Comparison of ENCODE assay signal across 13 mouse cellular contexts in the genomic region with DNA sequence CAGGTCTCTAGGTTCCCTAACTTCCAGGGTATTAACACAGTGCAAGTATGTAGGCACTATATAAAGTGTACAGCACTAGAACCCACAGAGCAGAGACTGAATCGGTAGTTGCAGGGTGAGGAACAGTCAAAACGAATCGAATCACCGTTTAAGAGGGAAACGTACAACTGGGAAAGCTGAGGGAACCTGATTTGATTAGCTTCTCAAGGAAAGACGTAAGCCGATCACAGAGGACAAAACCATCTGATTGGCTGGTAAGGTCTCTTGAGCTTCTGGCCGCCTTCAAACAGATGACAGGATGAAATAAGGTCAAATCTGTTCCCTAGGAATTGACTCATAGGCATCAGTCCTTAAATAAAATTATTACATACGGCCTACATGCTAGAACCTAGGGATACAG.
DNase-seq lines count a peak whose midpoint lies in the region; ATAC-seq and TF ChIP-seq lines count a peak whose summit lies in the region.
"Had no signal": no experiment of that assay in that cellular context is flagged by ENCODE, and none has a peak within 500 bp of the region (broad histone marks: within the 10 kb centered on the region; RNA-seq: fewer than 3 reads in every experiment).

No protein-coding gene starts in this region.

- peaks cover 37% of the 10 kb centered on the region for H3K4me1 ChIP-seq in kidney, embryonic 16.5 days (ENCODE audit: insufficient read depth, low read length)
- H3K4me1 ChIP-seq in intestine, embryonic 15.5 days (replicated peaks), result peaks cover 18% of the 10 kb centered on the region

- intact Hi-C loops in gastrocnemius, adult 2 months (cut with DNase I), result loop anchor here (5.0 kb wide), 1 partner anchor 218 kb away; no protein-coding TSS in a partner anchor

- 0 out of 2 replicates have a peak overlapping the region, but pooled peaks have one; percentile 19 for H3K4me2 ChIP-seq in kidney, embryonic 16.5 days (replicated peaks; ENCODE audit: low read depth, low read length)
- no peak overlapping the region; the same call in 1 of the 2 replicates for H3K4me2 ChIP-seq in intestine, embryonic 15.5 days (replicated peaks)
- H3K4me2 ChIP-seq: heart, embryonic 12.5 days had no signal

- no peaks in the 10 kb centered on the region for H3K36me3 ChIP-seq in kidney, embryonic 16.5 days (ENCODE audit: insufficient read depth, low read length)
- H3K36me3 ChIP-seq in intestine, embryonic 15.5 days, result no peaks in the 10 kb centered on the region
- H3K36me3 ChIP-seq: heart, embryonic 12.5 days had no signal

- H3K4me3 ChIP-seq in gastrocnemius, adult 2 months, result no peak overlapping the region
- no peak overlapping the region for H3K4me3 ChIP-seq in kidney, embryonic 16.5 days (ENCODE audit: low read length)
- H3K4me3 ChIP-seq in intestine, embryonic 15.5 days (replicated peaks), result no peak overlapping the region
- H3K4me3 ChIP-seq: heart, embryonic 12.5 days had no signal

- no peak for TF ChIP-seq CTCF in gastrocnemius, adult 2 months (IDR thresholded peaks at IDR 0.05)

- no peak for ATAC-seq in kidney, embryonic 16.5 days (ENCODE audit: low FRiP score, low TSS enrichment)
- no peak for ATAC-seq in intestine, embryonic 15.5 days
- ATAC-seq: midbrain, embryonic 16.5 days had no signal

- WGBS in kidney, embryonic 16.5 days, result 64% methylated on average over 9 of the region's 9 CpGs
- WGBS in intestine, embryonic 15.5 days, result 71% methylated on average over 9 of the region's 9 CpGs

- DNase-seq in gastrocnemius, adult 2 months, result no peak
- DNase-seq in gastrocnemius, adult 8-10 months (ENCODE audit: low spot score in 2 of 2), result no peak
- DNase-seq in kidney, postnatal 14 days, result no peak
- DNase-seq in MN1 (ENCODE audit: low spot score), result peak; percentile 64
- DNase-seq in frontal cortex, postnatal 14 days (ENCODE audit: low spot score in 2 of 2), result no peak
- DNase-seq in embryo, embryonic 10.5 days (ENCODE audit: low spot score), result no peak
- DNase-seq: cerebellum, adult 11-12 months; lung, postnatal 14 days; thymus, postnatal 4 days had no signal

- no peaks in the 10 kb centered on the region for H3K9me3 ChIP-seq in kidney, embryonic 16.5 days (ENCODE audit: low read length)
- H3K9me3 ChIP-seq in intestine, embryonic 15.5 days, result no peaks in the 10 kb centered on the region
- H3K9me3 ChIP-seq: heart, embryonic 12.5 days had no signal

- H3K27me3 ChIP-seq in kidney, embryonic 16.5 days (ENCODE audit: insufficient read depth, low read length), result no peaks in the 10 kb centered on the region
- H3K27me3 ChIP-seq in intestine, embryonic 15.5 days (replicated peaks), result no peaks in the 10 kb centered on the region
- H3K27me3 ChIP-seq: heart, embryonic 12.5 days had no signal

- peak overlapping the region; percentile 67 for H3K27ac ChIP-seq in gastrocnemius, adult 2 months
- peak overlapping the region; percentile 75 for H3K27ac ChIP-seq in kidney, embryonic 16.5 days (ENCODE audit: low read length)
- H3K27ac ChIP-seq in intestine, embryonic 15.5 days, result 0 out of 2 replicates have a peak overlapping the region, but pooled peaks have one; percentile 20

- H3K9ac ChIP-seq in kidney, embryonic 16.5 days (replicated peaks; ENCODE audit: low read length), result no peak overlapping the region
- no peak overlapping the region for H3K9ac ChIP-seq in intestine, embryonic 15.5 days
- H3K9ac ChIP-seq: heart, embryonic 12.5 days had no signal

Comparison
In these comparisons a context has a peak if more than half of its experiments do, and no peak if none do; other contexts are left out.
1. H3K27ac ChIP-seq: peak in every context shown above with its lines; median percentile 75 in kidney, embryonic 16.5 days; 67 in gastrocnemius, adult 2 months; 20 in intestine, embryonic 15.5 days.